Mouse (Mus musculus): ENCODE results near the gene Pramel6.
A peak's percentile ranks its signal among the peaks of the same experiment; 100 is the strongest.
"Not testable (repeated sequence)": the region's sequence is repeated elsewhere in the genome, so short reads cannot be mapped to it uniquely, and the experiment has no call there.

Gene Pramel6

DNA sequence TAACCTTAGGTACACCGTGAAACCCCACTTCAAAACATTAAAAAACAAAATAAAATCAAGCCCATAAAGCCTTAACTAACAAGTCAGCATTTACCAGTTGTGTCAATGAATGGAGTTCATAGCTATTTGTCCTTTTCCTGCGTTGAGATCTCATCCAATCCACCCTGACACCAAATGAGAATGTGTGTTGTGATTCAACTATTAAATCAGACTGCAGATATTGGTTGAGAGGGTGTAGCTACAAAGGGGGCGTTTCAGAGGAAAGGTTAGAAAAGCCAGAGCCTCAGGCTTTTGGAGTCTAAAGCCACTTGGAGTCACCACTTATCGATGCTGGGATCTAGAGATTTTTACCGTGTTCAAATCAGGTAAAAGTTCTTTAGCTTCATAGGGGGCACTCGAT lies at the start of gene Pramel6:
Gene Pramel6, plus strand, starts transcription at position 301 of the 400 bp plus-strand sequence.
- DNase-seq (ENCODE audit: low read depth, low spot score), result no peak

GRCm38 (mm10) chr2:87461769-87462168 lies 44.6 kb upstream of the Pramel6 start:
- DNase-seq (ENCODE audit: low read depth, low spot score), result no peak

- peak; percentile 2 for DNase-seq (ENCODE audit: low read depth, low spot score)
Observed at GRCm38 (mm10) chr2:87480207-87480606, 26.2 kb upstream of the Pramel6 start.

GRCm38 (mm10) chr2:87481158-87481557 lies 25.2 kb upstream of the Pramel6 start:
- no peak for DNase-seq (ENCODE audit: low read depth, low spot score)

DNA sequence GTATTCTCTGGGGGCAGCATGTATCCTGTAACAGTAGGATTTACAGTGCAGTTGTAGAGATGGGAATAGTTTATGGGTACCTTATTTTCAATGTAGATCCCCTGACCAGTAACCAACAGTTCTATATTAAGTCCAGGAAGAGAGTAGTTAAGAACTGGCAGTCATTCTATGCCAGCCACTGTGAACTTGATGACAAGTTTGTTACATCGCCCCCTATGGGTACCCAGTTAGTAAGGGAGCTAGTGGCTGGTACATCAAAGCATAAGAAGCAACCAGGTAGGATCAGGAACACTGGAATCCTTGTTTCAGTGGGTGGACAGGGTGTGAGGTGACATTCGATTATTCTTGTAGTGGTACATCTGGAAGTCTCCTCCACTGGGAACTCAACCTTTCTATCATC lies 24.1 kb upstream of the Pramel6 start:
- DNase-seq (ENCODE audit: low read depth, low spot score), result no peak

DNA sequence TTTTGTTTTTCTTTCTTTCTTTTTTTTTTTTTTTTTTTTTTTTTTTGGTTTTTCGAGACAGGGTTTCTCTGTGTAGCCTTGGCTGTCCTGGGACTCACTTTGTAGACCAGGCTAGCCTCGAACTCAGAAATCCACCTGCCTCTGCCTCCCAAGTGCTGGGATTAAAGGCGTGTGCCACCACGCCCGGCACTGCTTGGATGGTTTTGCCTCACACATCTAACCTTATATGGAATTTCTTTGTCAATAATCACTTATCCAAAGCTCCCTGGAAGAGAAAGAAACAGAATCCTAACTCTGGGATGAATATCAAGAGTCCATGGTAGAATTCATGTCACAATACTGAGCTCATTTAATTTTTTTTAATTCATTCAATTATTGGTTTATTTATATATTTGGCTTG lies 9.4 kb upstream of the Pramel6 start, which contains the start of gene Pramel7:
Gene Pramel7, minus strand, starts transcription at position 101 of the 400 bp plus-strand sequence.
- DNase-seq (ENCODE audit: low read depth, low spot score), result not testable (repeated sequence)

- no peak for DNase-seq (ENCODE audit: low read depth, low spot score)
Observed at GRCm38 (mm10) chr2:87515046-87515445, 8.7 kb downstream of the Pramel6 start.

DNA sequence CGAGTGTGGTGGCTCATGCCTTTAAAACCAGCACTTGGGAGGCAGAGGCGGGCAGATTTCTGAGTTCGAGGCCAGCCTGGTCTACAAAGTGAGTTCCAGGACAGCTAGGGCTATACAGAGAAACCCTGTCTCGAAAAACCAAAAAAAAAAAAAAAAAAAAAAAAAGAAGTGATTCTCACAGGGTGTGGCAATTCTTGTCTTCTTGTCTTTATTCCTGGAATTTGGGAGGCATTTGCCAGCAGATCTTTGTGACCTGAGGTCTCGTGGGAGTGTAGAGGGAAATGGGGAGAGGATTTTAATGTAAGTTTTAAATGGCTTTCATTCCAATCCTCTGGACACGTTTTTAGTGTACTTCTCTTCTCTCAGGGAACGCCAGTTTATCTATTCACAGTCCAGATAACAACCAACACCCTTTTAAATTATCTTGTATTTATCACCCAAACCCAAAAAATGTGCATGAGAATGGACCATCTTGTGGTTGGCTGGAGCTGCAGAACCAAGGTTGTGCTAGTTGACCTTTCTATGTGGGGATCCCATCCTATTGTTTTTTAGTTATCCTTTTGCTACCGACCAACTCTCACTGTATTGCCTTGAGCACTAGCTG lies 9.2 kb downstream of the Pramel6 start:
- no peak for DNase-seq (ENCODE audit: low read depth, low spot score)

DNA sequence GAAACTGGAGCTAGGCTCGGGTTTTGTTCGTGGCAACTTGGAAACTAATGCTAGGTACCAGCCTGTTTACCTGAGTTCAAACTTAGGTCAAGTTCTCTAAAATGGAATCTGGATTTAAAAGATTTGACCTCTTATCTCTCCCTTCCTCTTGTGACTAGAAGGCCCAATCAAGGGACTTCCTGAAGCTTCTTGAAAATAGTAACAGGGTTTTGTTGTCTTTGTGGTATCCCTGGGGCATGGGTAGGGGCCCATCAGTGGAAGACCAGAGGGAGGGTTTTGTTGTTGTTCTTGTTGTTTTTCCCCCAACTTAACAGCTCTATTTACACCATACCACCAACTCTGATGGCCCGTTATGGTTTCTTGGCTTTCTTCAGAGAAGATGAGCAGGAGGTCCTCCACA lies 10.2 kb downstream of the Pramel6 start:
- no peak for DNase-seq (ENCODE audit: low read depth, low spot score)

DNA sequence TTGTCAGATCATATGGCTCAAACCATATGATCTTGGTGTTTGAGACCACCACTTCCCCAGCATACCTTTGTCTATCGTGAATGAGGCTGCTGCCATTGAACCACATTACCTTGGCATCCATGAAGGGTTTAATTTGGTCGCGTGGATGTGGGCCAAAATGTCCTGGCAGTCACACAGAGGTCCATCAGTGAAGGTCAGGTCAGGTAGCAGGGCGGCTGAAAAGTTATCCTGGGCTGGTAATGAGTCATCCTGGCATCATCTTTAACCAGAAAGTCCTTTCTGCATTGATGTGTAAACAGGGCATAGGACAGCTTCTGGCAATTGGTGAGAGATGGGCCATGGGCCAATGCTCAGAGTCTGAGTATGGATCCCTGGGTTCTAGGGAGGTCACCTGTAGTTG lies 14.3 kb downstream of the Pramel6 start:
- no peak for DNase-seq (ENCODE audit: low read depth, low spot score)

GRCm38 (mm10) chr2:87525899-87526616 lies 19.7 kb downstream of the Pramel6 start:
- DNase-seq (ENCODE audit: low read depth, low spot score), result peak; percentile 38

DNA sequence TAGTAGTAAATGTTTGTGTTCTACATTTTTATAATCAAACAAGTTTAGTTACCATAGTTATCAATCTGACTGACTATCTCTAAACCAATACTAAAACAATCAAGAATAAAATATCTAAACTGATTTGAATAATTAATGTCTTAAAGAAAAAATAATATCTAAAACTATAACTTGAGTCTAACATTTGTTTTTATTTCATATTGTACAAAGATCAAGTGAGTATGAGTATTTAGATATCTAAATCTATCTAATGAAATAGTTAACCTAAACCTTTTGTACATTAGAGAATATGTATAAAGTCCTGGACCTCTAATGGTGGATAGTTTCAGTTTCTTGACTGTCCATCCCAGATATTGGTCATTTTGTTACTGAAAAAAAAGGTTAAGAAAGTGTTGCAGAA lies 25.1 kb downstream of the Pramel6 start, which contains the start of gene Olfr153:
Gene Olfr153, plus strand, starts transcription at position 301 of the 400 bp plus-strand sequence.
- no peak for DNase-seq (ENCODE audit: low read depth, low spot score)

GRCm38 (mm10) chr2:87534826-87535225 lies 28.5 kb downstream of the Pramel6 start:
- DNase-seq (ENCODE audit: low read depth, low spot score), result no peak

GRCm38 (mm10) chr2:87545442-87545841 lies 39.1 kb downstream of the Pramel6 start, which contains the start of gene Olfr1128:
TSS of gene Olfr1128 (minus strand) at chr2:87545542.
- DNase-seq (ENCODE audit: low read depth, low spot score), result no peak

Data from brain, adult 2 months (tissue).